Mouse (Mus musculus): Measurements from ENCODE around the gene Nr0b2. TPM values are rescaled to one million over a fixed set of nuclear protein-coding genes. Genes with fewer than 3 reads are reported as not detected.

Nr0b2 gene
- total RNA-seq, 2 experiments from 2014 or later: not detected

DNA sequence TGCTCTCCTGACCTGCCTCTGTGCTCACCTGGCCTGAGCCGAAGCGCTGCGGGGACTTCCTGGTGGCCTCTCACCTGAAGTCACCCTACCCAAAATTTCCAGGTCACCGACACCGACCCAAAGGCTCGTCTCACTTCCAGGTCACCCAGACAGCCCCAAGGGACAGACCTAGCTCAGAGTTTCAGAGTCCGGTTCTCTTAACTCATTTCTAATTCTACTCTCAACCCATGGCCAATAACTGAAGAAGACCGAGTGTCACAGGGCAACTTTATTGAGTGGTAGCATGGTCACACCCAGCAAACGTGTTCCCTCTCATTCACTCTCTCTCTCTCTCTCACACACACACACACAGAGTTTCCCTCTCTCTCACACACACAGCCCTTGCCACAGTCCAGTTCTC, 47.1 kb downstream of the Nr0b2 start:
- intact Hi-C loops (cut with DNase I): no loop called here
- no peak for DNase-seq (ENCODE audit: extremely low spot score in 1 of 2, low spot score in 2 of 2)

GRCm38 (mm10) chr4:133601721-133602218, 48.6 kb downstream of the Nr0b2 start, which contains the start of gene Sfn:
Sfn (minus strand) TSS chr4:133602168.
- no peak for DNase-seq (ENCODE audit: extremely low spot score in 1 of 2, low spot score in 2 of 2)
- intact Hi-C loops (cut with DNase I): no loop called here

GRCm38 (mm10) chr4:133603056-133603455, 49.9 kb downstream of the Nr0b2 start:
- intact Hi-C loops (cut with DNase I): no loop called here
- no peak for DNase-seq (ENCODE audit: extremely low spot score in 1 of 2, low spot score in 2 of 2)

GRCm38 (mm10) chr4:133604175-133604574, 51.0 kb downstream of the Nr0b2 start:
- DNase-seq (ENCODE audit: extremely low spot score in 1 of 2, low spot score in 2 of 2): no peak
- intact Hi-C loops (cut with DNase I): no loop called here

GRCm38 (mm10) chr4:133604856-133605255, 51.7 kb downstream of the Nr0b2 start:
- DNase-seq (ENCODE audit: extremely low spot score in 1 of 2, low spot score in 2 of 2): no peak

GRCm38 (mm10) chr4:133605330-133605729, 52.2 kb downstream of the Nr0b2 start:
- no peak for DNase-seq (ENCODE audit: extremely low spot score in 1 of 2, low spot score in 2 of 2)
- intact Hi-C loops (cut with DNase I): no loop called here

More at GRCm38 (mm10) chr4:133604856-133605255, 51.7 kb downstream of the Nr0b2 start:
- intact Hi-C loops (cut with DNase I): no loop called here

Small RNA genes lying within 50 kb of the gene (microRNA-seq; reads per million reads assigned to microRNA genes)
- gene Gm23158: not detected

Other genes starting within 250 kb of the Nr0b2 start
- gene Wdtc1, start 199.9 kb upstream of the Nr0b2 start, total RNA-seq (2021): 10 to 100 TPM; 48.7 to 49.0 TPM
- 10 to 100 TPM; 37.3 to 40.9 TPM for gene Slc9a1, start 183.7 kb upstream of the Nr0b2 start, total RNA-seq (2021)
- gene Tent5b, start 73.2 kb upstream of the Nr0b2 start, total RNA-seq (2021): not detected
- 100 to 1,000 TPM; 114 to 119 TPM for gene Trnp1, start 54.8 kb upstream of the Nr0b2 start, total RNA-seq (2021)
- under 1 TPM in 1 of 2 experiments, not detected in 1; 0.47 TPM for gene Kdf1, start 34.4 kb upstream of the Nr0b2 start, total RNA-seq (2021)
- 100 to 1,000 TPM; 106 to 120 TPM for gene Nudc, start 7.4 kb upstream of the Nr0b2 start, total RNA-seq (2021)
- gene Gpatch3, start 21.4 kb downstream of the Nr0b2 start, total RNA-seq (2021): 1 to 10 TPM; 6.7 TPM
- 10 to 100 TPM; 10.3 to 11.2 TPM for gene Gpn2, start 31.0 kb downstream of the Nr0b2 start, total RNA-seq (2021)
- gene Sfn, start 48.8 kb downstream of the Nr0b2 start, total RNA-seq (2021): 1 to 10 TPM; 1.4 to 1.7 TPM
- gene Zdhhc18, start 96.8 kb downstream of the Nr0b2 start, total RNA-seq (2021): 10 to 100 TPM; 31.8 to 34.1 TPM
- 10 to 100 TPM in 1 of 2 experiments, 1 to 10 TPM in 1; 8.8 to 10.1 TPM for gene Pigv, start 119.3 kb downstream of the Nr0b2 start, total RNA-seq (2021)
- gene Arid1a, start 203.4 kb downstream of the Nr0b2 start, total RNA-seq (2021): 10 to 100 TPM; 76.0 to 76.8 TPM